Mouse (Mus musculus) forelimb bud, embryonic 11.5 days (tissue): ENCODE measurements around the gene Carmil1.

Experiments used
- DNase-seq: peaks from one replicate; pipeline ENCODE4 v3.0.0-alpha.2; 2012; ENCODE audit warnings: low read depth, low spot score

Carmil1 gene

GRCm38 (mm10) chr13:24280439-24281431 lies at the start of gene Carmil1:
Carmil1 (minus strand) TSS chr13:24280795.
- peak; percentile 87 for DNase-seq

GRCm38 (mm10) chr13:24330128-24330527 lies 49.5 kb upstream of the Carmil1 start:
- no peak for DNase-seq

- DNase-seq: no peak
These were observed 47.6 kb upstream of the Carmil1 start for GRCm38 (mm10) chr13:24328036-24328817.

- no peak for DNase-seq
These were observed 46.6 kb upstream of the Carmil1 start, which contains the start of gene Cmah for GRCm38 (mm10) chr13:24327201-24327600. Cmah (plus strand) TSS chr13:24327404.

GRCm38 (mm10) chr13:24321313-24321712 lies 40.7 kb upstream of the Carmil1 start:
- DNase-seq: no peak

- DNase-seq: peak; percentile 55
These were observed 38.0 kb upstream of the Carmil1 start for GRCm38 (mm10) chr13:24318618-24319017.

- DNase-seq: no peak
These were observed 36.0 kb upstream of the Carmil1 start for GRCm38 (mm10) chr13:24316563-24316962.

- DNase-seq: no peak
These were observed 30.7 kb upstream of the Carmil1 start for GRCm38 (mm10) chr13:24311011-24311940.

- no peak for DNase-seq
These were observed 25.7 kb upstream of the Carmil1 start for GRCm38 (mm10) chr13:24306248-24306647.

GRCm38 (mm10) chr13:24305486-24305885 lies 24.9 kb upstream of the Carmil1 start:
- DNase-seq: no peak

- peak; percentile 68 for DNase-seq
These were observed 16.7 kb upstream of the Carmil1 start for GRCm38 (mm10) chr13:24297252-24297651.

GRCm38 (mm10) chr13:24287381-24287780 lies 6.8 kb upstream of the Carmil1 start:
- no peak for DNase-seq

GRCm38 (mm10) chr13:24279762-24280438 lies 695 bp downstream of the Carmil1 start:
- DNase-seq: peak; percentile 21

GRCm38 (mm10) chr13:24279407-24279761 lies 1.2 kb downstream of the Carmil1 start:
- no peak for DNase-seq

GRCm38 (mm10) chr13:24272740-24273377 lies 7.7 kb downstream of the Carmil1 start:
- no peak for DNase-seq

- DNase-seq: no peak
These were observed 11.5 kb downstream of the Carmil1 start for GRCm38 (mm10) chr13:24269100-24269465.

- DNase-seq: no peak
These were observed 12.1 kb downstream of the Carmil1 start for GRCm38 (mm10) chr13:24268355-24269099.

- DNase-seq: no peak
These were observed 15.8 kb downstream of the Carmil1 start for GRCm38 (mm10) chr13:24264760-24265159.

GRCm38 (mm10) chr13:24263560-24263959 lies 17.0 kb downstream of the Carmil1 start:
- no peak for DNase-seq
